Mouse (Mus musculus) splenic B cell, adult 2 months (primary cell): ENCODE measurements around the gene Jup.

Experiments
- DNase-seq: peaks from one replicate; pipeline ENCODE4 v3.0.0-alpha.2; 2011; ENCODE audit warnings: low read depth, low spot score
- H3K27me3 ChIP-seq: 2 replicates; pipeline ENCODE4 v1.6.1; 2012; ENCODE audit warnings: mild to moderate bottlenecking, low read length, moderate library complexity, mixed read lengths; ENCODE audit not compliant: control insufficient read depth, poor library complexity, insufficient read depth, severe bottlenecking
- H3K36me3 ChIP-seq: 2 replicates; pipeline ENCODE4 v1.6.1; 2012; ENCODE audit warnings: mild to moderate bottlenecking, low read length, moderate library complexity, mixed read lengths; ENCODE audit not compliant: control insufficient read depth, poor library complexity, insufficient read depth, severe bottlenecking

The Jup gene

DNA sequence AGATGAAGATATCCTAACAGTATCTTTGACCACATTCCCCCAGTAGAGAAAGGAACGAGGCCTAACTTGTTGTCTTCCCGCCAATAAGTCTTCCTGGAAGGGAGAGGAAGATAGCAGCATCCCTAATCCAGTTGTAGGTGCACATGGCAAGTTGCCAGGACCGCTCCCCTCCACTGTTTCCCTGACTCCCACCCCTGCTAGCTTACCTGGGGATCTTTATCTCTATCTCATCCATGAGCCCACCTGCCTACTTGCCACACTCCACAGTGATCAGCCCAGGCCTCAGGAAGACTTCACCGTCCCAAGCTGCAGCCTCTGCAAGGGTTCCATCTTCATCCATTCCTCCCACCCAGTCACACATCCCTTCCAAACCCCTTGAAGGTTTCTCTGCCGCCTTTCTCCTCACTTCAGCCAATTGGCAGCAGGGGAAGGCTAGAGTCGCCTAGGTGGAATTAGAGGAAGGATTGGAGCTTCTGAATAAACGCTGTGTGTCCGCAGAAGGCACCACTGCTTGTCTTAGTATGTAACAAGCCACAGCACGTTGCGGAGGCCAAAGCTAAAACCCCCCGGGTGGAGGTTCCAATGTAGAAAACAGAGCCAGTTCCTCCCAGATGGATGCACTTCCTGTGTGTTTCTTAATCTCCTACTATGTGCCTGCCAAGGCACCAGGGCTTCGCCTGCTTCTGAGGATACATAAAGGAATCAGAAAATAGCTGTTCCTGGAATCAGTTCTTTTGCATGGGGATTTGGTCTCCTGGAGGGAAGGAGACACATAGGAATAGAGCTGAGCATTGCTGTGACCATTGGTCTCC lies 2.4 kb upstream of the Jup start:
- Histone ChIP-seq H3K36me3 (no peaks in the 10 kb centered on the region), H3K27me3 (no peaks in the 10 kb centered on the region; the same call in 1 of the 2 replicates)
- DNase-seq: no peak

DNA sequence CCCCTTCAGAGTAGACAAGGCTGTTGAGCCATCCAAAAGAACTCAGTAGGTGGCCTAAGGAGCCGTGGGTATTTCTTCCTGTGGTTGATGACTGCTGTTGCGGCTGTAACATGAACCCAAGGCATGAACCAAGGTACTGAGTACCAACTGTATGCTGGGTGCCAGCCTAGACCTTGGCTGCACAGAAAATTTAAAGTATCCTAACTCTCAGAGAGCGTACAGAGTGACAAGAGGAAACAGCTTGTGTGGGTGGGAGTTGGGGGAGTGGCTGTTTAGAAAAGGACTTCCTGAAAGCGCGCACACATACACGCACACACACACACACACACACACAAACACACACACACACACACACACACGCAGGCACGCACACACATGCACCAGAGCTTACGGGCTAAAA lies 1.8 kb upstream of the Jup start:
- peak; percentile 31 for DNase-seq
- Histone ChIP-seq H3K27me3 (no peaks in the 10 kb centered on the region; the same call in 1 of the 2 replicates), H3K36me3 (no peaks in the 10 kb centered on the region)

DNA sequence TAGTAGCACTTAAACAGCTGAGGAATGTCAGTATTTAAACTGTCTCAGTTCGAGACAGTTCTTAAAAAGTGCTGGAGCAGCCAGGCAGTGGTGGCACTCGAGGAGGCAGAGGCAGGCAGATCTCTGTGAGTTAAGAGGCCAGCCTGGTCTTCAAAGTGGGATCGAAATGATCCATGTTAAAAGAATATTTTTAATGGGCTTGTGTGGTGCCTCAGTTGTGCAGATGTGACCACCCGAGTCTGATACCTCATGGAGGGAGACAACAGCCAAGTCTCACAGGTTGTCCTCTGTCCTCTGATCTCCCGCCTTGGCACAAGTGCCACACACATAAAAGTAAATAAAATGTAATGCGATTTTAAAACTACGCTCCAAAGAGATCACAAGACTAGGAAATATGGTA lies 954 bp upstream of the Jup start:
- H3K36me3 ChIP-seq: no peaks in the 10 kb centered on the region
- DNase-seq: no peak
- H3K27me3 ChIP-seq: no peaks in the 10 kb centered on the region; the same call in 1 of the 2 replicates

DNA sequence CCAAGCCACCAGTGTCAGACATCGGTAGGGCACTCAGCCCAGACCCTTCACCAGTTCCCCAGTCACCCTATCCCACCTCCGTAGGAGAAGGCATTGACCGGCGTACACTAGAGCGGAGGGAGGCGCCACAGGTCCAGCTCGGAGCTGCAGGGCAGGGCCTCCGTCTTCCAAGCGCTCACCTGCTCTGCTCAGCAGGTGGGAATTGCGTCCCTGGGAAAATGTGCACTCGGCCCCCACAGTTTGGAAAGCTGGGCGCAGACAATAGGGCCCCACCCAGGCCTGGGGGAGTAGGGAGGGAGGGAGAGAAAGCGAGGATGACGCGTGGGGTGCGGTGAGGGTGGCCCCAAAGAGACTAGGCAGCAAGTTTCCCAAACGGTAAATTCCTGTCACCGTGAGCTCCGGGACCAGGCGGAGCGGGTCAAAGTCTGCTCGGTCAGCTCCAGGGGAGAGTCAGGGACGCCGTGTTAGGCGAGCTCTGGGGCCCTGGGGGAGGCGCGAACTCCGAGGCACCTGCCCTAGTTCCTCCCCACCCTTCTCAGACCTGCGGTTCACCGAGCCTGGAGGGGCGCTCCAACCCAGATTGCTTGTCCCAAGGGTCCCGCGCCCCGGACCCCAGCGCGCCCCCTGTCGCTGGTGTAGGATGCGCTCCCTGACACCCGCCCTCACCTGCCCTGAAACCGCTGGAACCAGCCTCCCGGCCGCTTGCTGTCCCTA lies 520 bp downstream of the Jup start:
- no peaks in the 10 kb centered on the region; the same call in 1 of the 2 replicates for H3K27me3 ChIP-seq
- DNase-seq: peak; percentile 60
- H3K36me3 ChIP-seq: no peaks in the 10 kb centered on the region

DNA sequence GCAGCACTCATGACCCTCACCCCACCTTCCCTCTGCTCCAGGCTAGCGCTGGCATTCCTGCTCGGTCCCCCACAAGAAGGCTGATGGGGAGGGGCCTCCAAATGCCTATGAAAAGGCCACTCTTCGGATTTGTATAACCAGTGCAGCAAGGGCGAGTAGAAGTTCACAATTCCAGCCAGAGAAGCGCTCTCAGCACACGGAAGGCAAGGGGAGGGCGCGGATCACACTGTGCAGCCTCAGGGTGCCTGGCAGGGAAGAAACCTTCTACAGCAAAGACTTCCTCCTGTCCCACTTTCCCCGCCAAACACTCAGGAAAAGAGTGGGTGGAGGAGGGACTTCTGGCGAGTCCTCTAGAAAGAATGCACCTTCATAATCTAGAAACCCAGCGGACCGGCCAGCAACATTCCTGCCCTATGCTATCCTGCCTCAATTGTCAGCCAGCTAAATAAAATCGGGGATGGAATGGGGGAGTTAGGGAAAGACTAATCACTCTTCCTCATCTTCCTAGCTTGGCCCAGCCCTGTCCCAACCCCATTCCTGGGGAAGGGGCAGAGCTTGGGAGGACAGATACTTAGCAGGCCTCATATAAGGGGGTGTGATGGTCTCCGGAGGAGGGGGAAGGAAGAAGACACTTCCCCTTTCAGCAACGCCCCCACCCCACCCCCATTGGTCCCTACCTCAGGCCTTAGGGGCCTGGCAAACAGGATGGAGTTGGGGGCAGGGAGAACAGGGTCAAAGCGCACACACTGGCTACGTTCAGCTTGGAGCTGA lies 1.5 kb downstream of the Jup start:
- H3K27me3 ChIP-seq: no peaks in the 10 kb centered on the region; the same call in 1 of the 2 replicates
- DNase-seq: no peak
- H3K36me3 ChIP-seq: no peaks in the 10 kb centered on the region

DNA sequence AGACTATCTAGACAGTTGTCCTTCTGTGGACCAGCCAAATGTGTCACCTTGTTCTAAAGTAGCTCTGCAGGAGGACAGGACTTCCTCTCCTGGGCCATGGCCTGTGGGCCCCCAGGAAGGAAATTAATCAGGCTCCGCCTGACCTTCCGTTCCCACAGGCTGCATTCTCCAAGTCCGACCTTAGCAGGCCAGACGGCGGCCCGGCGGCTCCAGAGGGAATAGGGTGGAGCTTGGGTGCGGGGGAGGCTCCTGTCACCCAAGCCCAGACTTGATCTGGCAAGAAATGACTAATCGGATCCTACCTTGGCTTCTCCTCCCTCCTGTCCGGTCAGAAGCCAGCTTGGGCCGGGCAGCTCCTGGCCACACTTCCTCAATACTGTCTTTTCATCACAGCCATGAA lies 2.4 kb downstream of the Jup start:
- no peaks in the 10 kb centered on the region for H3K36me3 ChIP-seq
- no peaks in the 10 kb centered on the region; the same call in 1 of the 2 replicates for H3K27me3 ChIP-seq
- no peak for DNase-seq

DNA sequence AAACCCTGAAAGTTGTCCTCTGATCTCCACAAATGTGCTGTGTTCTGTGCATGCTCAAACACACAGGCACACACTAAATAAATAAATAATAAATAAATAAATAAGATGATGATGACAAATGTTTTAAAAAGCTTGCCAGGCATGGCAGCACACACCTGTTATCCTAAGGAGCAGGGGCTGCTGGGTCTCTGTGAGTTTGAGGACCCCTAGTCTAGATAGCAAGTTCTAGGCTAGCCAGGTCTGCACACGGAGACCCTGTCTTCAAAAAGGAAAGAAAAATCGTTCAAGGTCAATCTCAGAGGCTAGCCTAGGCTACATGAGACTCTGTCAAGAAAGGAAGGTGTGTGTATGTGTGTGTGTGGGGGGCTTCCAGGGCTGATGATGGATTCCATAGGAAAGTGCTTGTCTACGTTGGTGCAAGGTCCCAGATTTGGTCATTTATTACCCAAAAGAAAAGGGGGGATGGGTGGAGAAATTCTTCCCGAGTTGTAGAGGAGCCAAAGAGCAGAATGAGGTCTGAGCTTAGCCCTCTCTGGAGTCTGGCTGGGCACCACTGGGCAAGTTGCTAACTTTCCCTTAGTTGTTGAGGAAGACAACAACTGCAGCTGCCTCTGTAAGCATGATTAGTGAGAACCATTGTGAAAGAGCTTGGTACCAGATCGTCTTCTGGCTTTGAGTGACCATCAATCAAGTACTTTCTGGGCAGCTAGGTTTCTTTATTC lies 3.0 kb downstream of the Jup start:
- no peaks in the 10 kb centered on the region; the same call in 1 of the 2 replicates for H3K27me3 ChIP-seq
- no peaks in the 10 kb centered on the region for H3K36me3 ChIP-seq
- DNase-seq: no peak

DNA sequence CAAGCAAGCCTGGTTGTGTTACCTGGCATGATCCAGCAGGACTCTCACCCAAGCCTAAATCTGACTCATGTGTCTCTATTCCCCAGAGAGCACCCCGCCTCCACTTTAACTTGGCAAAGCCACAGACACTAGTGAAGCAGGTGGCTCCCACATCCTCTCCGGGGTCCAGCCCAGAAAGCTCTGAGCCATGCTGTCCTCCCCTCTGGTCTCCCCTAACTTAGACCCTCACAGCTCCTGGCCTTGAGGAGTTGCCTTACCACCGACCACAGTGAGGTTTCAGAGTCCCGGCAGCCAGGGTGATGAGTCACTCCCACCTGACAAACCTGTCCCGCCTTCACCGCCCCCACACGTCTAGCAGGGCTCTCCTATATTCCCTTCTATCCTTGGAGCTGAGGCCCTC lies 3.8 kb downstream of the Jup start:
- Histone ChIP-seq H3K27me3 (no peaks in the 10 kb centered on the region; the same call in 1 of the 2 replicates), H3K36me3 (no peaks in the 10 kb centered on the region)
- no peak for DNase-seq

DNA sequence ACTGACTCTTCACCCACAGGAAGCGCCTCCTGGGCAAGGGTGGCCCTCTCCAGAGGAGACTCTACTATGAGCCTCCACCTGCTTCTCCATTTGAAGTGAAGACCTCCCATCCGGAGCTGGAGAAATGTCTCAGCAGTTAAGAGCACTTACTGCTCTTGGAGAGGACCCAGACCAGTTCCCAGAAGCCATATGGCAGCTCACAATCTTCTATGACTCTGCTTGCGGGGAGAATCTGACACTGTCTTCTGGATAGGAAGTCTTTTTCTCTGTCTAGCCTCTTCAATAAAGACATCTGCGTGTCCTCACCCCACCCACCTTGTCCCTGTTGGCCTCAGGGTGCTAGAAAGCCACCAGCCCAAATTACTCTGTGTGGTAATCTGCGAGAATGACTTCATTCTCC lies 4.6 kb downstream of the Jup start:
- no peak for DNase-seq
- no peaks in the 10 kb centered on the region for H3K36me3 ChIP-seq
- H3K27me3 ChIP-seq: no peaks in the 10 kb centered on the region; the same call in 1 of the 2 replicates

DNA sequence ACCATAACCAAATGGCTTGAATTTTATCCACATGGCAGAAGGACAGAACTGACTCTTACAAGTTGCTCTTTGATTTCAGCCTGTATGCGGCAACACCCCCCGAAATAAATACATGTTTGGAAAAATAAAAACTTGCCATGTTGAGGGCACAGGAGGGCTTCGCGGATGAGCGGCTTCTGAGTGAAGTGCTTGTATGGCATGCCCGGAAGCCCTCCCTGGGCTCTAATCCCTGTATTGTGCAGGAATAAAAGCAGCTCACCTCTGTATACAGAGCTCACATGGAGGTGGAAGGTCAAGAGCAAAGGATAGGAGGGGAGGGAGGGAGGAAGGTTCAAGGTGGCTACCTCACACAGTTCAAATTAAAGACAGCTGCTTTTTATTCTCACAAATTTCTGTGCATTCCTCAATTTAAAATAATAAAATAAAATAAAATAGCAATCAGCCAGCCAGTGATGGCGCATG lies 5.6 kb downstream of the Jup start:
- no peak for DNase-seq
- no peaks in the 10 kb centered on the region for H3K36me3 ChIP-seq
- H3K27me3 ChIP-seq: no peaks in the 10 kb centered on the region; the same call in 1 of the 2 replicates

DNA sequence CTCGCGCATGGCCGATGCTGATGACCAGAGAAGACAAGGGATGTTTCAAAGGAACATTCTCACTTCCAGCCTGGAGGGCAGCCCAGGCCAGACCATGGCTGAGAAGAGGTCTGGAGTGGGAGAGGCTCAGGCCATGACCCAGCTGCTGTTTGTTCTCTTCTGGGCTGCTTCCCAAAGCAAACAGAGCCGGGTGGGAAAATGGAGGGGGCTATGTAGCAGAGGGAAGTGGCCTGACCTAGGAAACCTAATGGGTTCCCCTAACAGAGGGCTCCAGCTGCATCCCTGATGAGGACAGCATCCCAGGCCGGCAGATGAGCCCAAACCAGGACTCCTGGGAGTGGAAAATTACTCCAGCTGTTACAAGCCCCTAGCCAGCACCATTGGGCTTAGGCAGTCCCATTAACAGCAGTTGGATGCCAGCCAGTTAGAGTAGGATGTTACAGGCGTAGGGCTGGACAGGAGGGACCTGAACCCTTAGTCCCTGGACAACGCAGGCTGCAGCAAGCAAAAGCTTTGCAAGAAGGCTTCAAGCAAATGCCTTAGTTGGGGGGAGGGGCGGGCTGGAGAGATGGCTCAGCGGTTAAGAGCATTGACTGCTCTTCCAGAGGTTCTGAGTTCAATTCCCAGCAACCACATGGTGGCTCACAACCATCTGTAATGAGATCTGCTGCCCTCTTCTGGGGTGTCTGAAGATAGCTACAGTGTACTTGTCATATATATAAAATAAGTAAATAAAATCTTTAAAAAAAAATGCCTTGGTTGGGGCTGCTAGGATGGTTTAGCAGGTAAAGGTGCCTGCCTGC lies 6.3 kb downstream of the Jup start:
- DNase-seq: no peak
- H3K27me3 ChIP-seq: no peaks in the 10 kb centered on the region; the same call in 1 of the 2 replicates

DNA sequence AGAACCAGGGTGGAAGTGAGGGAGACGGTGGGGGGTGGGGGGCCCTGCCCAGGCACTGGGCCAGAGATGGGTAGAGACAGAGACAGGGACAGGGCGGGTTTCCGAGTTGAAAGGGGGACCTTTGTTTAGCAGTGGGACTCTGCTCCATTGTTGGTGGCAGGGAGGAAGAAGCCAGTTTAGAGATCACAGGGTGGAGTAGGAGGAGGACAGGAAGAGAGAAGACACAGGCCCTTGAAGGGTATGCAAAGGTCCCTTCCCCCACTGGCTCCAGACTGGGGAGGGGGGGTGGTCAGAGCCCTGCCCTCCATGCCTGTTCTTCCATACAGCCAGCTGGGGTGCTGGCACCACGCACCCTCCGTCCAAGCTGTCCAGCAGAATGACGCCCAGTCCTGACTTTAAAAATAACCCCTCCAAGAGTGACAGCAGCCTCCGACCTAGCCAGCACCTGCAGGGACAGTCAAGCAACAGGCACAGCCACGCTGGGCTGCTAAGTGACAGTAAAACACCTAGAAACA lies 7.6 kb downstream of the Jup start:
- no peak for DNase-seq
- no peaks in the 10 kb centered on the region; the same call in 1 of the 2 replicates for H3K27me3 ChIP-seq
- no peaks in the 10 kb centered on the region for H3K36me3 ChIP-seq

More for the DNA sequence above, 6.3 kb downstream of the Jup start:
- no peaks in the 10 kb centered on the region for H3K36me3 ChIP-seq

DNA sequence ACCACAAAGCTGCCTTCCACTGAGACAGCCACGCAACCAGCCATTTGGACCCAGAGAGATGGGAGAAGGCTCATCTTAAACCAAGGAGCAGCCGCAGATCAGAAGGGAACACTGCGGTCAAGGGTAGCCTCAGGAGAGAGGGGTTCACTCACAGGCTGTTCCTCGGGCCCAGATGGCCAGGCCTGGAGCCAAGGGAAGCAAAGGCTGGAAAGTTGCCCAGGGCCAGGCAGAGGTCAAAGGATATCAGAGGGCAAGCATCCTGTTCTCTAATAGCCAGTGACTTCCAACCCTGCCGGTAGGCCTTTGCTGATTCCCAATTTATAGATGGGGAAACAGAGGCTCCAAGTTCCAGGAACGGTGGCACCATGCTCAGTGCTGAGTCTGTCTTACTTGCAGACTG lies 9.0 kb downstream of the Jup start:
- no peak for DNase-seq
- H3K36me3 ChIP-seq: no peaks in the 10 kb centered on the region

More for the DNA sequence above, 9.0 kb downstream of the Jup start:
- no peaks in the 10 kb centered on the region for H3K27me3 ChIP-seq
